Mouse (Mus musculus) neural tube, embryonic 15.5 days (tissue): ENCODE data around the gene Zfp865. TPM values are rescaled to one million over a fixed set of nuclear protein-coding genes. Genes with fewer than 3 reads are reported as not detected.
A peak's percentile ranks its signal among the peaks of the same experiment; 100 is the strongest.
"Not testable (repeated sequence)": the region's sequence is repeated elsewhere in the genome, so short reads cannot be mapped to it uniquely, and the experiment has no call there.

Source experiments
- ATAC-seq: fragments of 200-750 bp; cut with Nextera tagmentation; 2 replicates; pipeline ENCODE4 v1.8.0; 2017; ENCODE audit warnings: mild to moderate bottlenecking, moderate TSS enrichment, moderate library complexity; ENCODE audit not compliant: low FRiP score
- H3K27ac ChIP-seq: fragments of 300-500 bp; sonication (generic); replicated peaks from 2 replicates; pipeline ENCODE4 v1.5.1; 2015; ENCODE audit warnings: mild to moderate bottlenecking, inconsistent platforms
- H3K27me3 ChIP-seq: fragments of 300-500 bp; sonication (generic); replicated peaks from 2 replicates; pipeline ENCODE4 v1.6.1; 2015; ENCODE audit warnings: inconsistent platforms
- H3K36me3 ChIP-seq: fragments of 300-500 bp; sonication (generic); 2 replicates; pipeline ENCODE4 v1.6.1; 2015; ENCODE audit warnings: inconsistent platforms
- H3K4me1 ChIP-seq: fragments of 300-500 bp; sonication (generic); 2 replicates; pipeline ENCODE4 v1.6.1; 2015; ENCODE audit warnings: inconsistent platforms
- H3K4me2 ChIP-seq: fragments of 300-500 bp; sonication (generic); 2 replicates; pipeline ENCODE4 v1.6.1; 2015; ENCODE audit warnings: inconsistent platforms, mild to moderate bottlenecking, moderate library complexity
- H3K4me3 ChIP-seq: fragments of 300-500 bp; sonication (generic); replicated peaks from 2 replicates; pipeline ENCODE4 v1.5.1; 2015; ENCODE audit warnings: mild to moderate bottlenecking, inconsistent platforms
- H3K9ac ChIP-seq: fragments of 300-500 bp; sonication (generic); replicated peaks from 2 replicates; pipeline ENCODE4 v1.6.1; 2015; ENCODE audit warnings: mild to moderate bottlenecking, inconsistent platforms
- H3K9me3 ChIP-seq: fragments of 300-500 bp; sonication (generic); replicated peaks from 2 replicates; pipeline ENCODE4 v1.6.1; 2016; ENCODE audit warnings: inconsistent platforms
- WGBS: fragments of 180-500 bp; shearing (Covaris S2); methylation state at CpG from one replicate; pipeline ENCODE4 v1.1.7; 2015; ENCODE audit warnings: mixed read lengths; 5-methylcytosine and 5-hydroxymethylcytosine counted together
- polyA plus RNA-seq: library from polyadenylated mRNA; unstranded; fragments of >200 nt; fragmentation: Nextera tagmentation; extraction: Ambion mirVana; gene quantifications from 2 replicates; pipeline ENCODE4 v1.2.1, GENCODE M21; 2015

Gene Zfp865
- polyA plus RNA-seq, 1 experiment from 2014 or later: 7.0 TPM

DNA sequence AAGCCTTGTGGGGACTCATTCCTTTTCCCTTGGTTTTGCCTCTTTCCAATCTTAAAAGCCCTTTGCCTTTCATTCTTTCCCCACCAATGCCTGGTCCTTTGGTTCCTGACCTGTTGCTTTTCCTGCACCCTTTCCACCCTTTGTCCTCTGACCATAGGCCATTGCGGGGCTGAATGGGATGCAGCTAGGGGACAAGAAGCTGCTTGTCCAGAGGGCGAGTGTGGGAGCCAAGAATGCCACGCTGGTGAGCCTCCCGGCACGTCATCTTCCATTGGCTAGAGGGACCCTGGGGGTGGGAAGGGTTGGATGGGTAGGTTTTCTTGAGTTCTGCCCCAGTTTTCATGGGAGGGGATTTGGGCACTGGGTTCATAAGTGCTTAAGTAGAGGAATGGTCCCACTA, 54.8 kb downstream of the Zfp865 start:
- Histone ChIP-seq H3K9me3 (no peaks in the 10 kb centered on the region), H3K36me3 (peaks cover 82% of the 10 kb centered on the region), H3K4me3 (no peak overlapping the region), H3K27ac (no peak overlapping the region), H3K4me2 (no peak overlapping the region), H3K27me3 (no peaks in the 10 kb centered on the region), H3K9ac (no peak overlapping the region), H3K4me1 (no peaks in the 10 kb centered on the region)
- 96% methylated on average over 5 of the region's 5 CpGs for WGBS
- ATAC-seq: no peak

DNA sequence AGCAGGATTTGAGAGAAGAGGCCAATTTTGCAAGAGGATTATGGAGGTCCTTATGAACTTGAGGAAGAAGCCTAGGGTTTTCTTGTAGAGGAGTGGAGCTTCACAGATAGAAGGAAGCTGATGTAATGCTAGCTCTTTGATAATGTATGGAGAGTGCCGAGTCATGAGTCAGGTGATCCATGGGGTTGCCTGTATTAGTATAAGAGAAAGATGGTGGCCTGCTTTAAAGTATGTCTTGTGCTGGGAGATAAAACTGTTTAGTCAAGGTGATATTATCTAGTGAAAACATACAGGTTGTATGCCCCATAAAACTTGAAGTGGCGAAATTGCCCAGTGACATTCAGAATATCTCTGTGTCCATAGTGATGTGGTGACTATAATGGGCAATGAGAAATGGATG, 56.8 kb downstream of the Zfp865 start:
- H3K27ac ChIP-seq: no peak overlapping the region
- peaks cover 13% of the 10 kb centered on the region for H3K4me1 ChIP-seq
- no peaks in the 10 kb centered on the region for H3K9me3 ChIP-seq
- H3K27me3 ChIP-seq: no peaks in the 10 kb centered on the region
- peaks cover 63% of the 10 kb centered on the region for H3K36me3 ChIP-seq
- no peak overlapping the region for H3K9ac ChIP-seq
- H3K4me3 ChIP-seq: no peak overlapping the region
- ATAC-seq: no peak
- 87% methylated on average over 2 of the region's 2 CpGs for WGBS
- H3K4me2 ChIP-seq: no peak overlapping the region

DNA sequence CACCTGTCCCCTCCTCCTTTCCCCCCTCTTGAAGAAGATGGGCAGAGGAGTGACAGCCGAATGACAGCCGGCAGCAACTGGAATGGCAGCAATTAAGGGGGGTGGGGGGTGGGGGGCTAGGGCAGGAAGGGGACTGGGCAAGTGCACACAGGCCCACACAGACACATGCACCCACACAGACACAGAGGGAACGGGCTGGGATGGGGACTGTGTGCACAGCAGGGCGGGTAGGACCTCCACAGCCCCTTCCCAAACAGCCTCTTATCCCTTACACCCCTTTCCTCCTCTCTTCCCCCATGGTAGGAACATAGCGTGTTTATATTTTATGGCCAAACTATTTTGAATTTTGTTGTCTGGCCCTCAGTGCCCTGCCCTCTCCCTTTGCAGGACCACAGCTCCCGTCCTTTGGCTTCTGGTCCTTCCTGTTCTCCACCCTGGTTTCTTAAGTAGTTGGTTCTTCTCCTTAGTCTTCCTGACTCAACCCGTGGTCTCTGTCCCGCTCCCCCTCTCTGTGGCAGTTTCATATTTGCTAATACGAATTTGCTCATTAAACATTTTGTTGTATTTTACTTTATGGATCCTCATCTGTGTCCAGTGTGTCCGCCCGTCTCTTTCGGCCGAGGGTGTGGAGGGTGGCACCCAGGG, 59.3 kb downstream of the Zfp865 start:
- H3K27ac ChIP-seq: peak overlapping the region; percentile 88
- peak overlapping the region; percentile 96; the same call in 1 of the 2 replicates for H3K9ac ChIP-seq
- H3K4me1 ChIP-seq: peaks cover 30% of the 10 kb centered on the region
- WGBS: 51% methylated on average over 10 of the region's 13 CpGs
- H3K36me3 ChIP-seq: peaks cover 46% of the 10 kb centered on the region
- H3K4me2 ChIP-seq: peak overlapping the region; percentile 67
- peak overlapping the region; percentile 94 for H3K4me3 ChIP-seq
- H3K9me3 ChIP-seq, H3K27me3 ChIP-seq: not testable (repeated sequence)
- ATAC-seq: peak; percentile 48

DNA sequence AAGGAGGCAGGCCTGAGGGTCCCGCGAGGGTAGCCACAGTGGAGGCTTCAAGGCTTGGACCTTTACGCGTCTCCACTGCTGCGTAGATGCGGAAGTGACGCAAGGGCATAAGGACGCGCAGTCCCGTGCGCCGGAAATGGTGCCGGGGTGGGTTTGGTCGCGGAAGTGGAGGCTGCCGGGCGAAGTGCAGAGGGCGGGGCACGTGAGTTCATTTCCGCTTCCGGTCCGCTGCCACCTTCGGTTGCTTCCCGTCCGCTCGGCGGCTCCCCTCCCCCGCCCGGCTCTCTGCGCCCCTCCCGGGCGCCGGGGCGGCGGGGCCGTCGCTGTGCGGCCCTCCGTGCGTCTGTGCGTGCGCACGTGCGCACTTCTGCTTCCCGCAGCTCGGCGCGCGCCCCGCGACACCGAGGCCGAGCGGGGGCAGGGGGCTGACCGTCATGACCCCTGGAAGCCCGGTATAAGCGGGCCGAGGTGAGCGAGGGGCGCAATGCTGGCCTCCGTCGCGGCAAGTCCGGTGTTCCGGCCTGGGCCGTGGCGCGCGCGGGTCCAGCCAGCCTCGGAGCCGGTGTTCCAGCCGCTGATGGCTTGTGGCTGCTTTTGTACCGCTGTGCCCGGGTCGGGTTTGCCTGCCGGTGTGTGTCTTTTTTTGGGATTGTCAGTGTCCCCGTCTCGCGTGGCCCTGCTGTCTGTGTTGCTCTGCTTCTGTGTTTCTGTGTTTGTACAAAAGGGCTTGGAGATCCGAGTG, 60.0 kb downstream of the Zfp865 start, which contains the start of gene Epn1:
Gene Epn1 (plus strand): TSS at position 226 of the 742 bp plus-strand sequence.
- peak; percentile 96 for ATAC-seq
- WGBS: under 1% methylated on average over 78 of the region's 81 CpGs
- Histone ChIP-seq H3K27me3 (no peaks in the 10 kb centered on the region), H3K36me3 (peaks cover 39% of the 10 kb centered on the region), H3K4me2 (peak within 1 kb of the TSS; percentile 67), H3K4me3 (peak within 1 kb of the TSS; percentile 94), H3K9ac (peak within 1 kb of the TSS; percentile 96), H3K27ac (peak within 1 kb of the TSS; percentile 88), H3K9me3 (no peaks in the 10 kb centered on the region), H3K4me1 (peaks cover 32% of the 10 kb centered on the region)

DNA sequence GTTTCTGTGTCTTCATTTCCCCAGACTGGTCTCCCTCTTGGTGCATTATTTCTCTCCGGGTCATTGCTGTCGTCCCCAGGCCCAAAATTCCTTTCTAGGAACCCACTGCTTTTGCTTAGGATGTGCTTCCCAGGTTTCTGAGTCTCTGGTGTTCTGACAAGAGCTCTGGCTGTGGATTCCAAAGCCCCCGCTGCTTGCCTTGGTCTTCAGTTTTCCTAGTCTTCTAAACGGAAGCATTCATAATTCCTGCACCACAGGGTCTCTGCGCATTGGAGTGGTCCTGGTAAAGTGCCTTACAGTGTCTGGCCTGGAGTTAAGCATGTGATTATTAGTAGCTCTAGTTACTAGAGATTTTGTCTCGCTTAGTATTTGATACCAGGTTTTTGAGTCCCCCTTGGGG, 60.6 kb downstream of the Zfp865 start:
- 17% methylated on average over 6 of the region's 6 CpGs for WGBS
- Histone ChIP-seq H3K4me3 (peak overlapping the region; percentile 94), H3K9ac (peak overlapping the region; percentile 96), H3K4me2 (peak overlapping the region; percentile 67), H3K27ac (peak overlapping the region; percentile 88), H3K4me1 (peaks cover 37% of the 10 kb centered on the region), H3K9me3 (no peaks in the 10 kb centered on the region), H3K36me3 (peaks cover 39% of the 10 kb centered on the region), H3K27me3 (no peaks in the 10 kb centered on the region)
- no peak for ATAC-seq

DNA sequence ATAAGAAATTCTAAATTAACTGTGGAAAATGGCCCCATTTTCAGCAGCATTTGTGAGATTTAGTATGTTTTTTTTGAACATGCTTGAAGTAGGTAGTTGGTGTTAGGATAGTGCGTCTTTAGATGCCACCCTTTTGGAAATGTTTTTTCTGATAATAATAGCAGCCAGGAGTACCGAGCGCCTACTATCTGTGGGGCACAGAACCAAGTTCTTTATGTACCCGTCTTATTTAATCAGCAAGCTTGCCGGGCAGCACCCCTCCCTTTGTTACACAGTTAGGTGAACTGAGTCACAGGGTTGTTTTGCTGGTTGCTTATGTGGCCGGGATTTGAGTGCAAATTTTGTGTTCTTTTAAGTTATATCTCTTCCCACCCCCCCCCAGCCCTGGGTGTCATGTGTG, 61.1 kb downstream of the Zfp865 start:
- peaks cover 36% of the 10 kb centered on the region for H3K36me3 ChIP-seq
- H3K9ac ChIP-seq: peak overlapping the region; percentile 96
- H3K9me3 ChIP-seq: no peaks in the 10 kb centered on the region
- 80% methylated on average over 6 of the region's 6 CpGs for WGBS
- H3K4me3 ChIP-seq: peak overlapping the region; percentile 94
- H3K4me1 ChIP-seq: peaks cover 37% of the 10 kb centered on the region
- peak overlapping the region; percentile 67 for H3K4me2 ChIP-seq
- ATAC-seq: no peak
- H3K27ac ChIP-seq: 0 out of 2 replicates have a peak overlapping the region, but pooled peaks have one; percentile 88
- no peaks in the 10 kb centered on the region for H3K27me3 ChIP-seq

DNA sequence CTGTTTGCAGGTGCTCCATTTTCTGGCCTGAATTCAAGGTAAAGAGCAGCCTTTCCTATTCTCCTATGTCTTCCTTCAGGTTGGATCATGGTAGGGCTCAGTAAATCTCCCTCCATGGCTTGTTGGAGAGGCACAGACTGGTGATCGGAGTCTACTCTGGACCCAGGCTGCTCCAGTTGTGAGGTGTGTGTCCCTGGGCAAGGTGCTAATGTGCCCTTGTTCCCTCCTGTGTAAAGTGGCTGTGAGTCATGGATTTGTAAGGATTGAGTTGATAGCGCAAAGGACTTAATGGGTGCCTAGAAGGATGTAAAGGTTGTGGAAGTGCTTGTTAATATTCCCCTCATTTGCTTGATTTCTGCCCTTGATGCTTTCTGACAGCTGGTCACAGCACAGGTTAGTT, 61.8 kb downstream of the Zfp865 start:
- H3K9ac ChIP-seq: no peak overlapping the region

DNA sequence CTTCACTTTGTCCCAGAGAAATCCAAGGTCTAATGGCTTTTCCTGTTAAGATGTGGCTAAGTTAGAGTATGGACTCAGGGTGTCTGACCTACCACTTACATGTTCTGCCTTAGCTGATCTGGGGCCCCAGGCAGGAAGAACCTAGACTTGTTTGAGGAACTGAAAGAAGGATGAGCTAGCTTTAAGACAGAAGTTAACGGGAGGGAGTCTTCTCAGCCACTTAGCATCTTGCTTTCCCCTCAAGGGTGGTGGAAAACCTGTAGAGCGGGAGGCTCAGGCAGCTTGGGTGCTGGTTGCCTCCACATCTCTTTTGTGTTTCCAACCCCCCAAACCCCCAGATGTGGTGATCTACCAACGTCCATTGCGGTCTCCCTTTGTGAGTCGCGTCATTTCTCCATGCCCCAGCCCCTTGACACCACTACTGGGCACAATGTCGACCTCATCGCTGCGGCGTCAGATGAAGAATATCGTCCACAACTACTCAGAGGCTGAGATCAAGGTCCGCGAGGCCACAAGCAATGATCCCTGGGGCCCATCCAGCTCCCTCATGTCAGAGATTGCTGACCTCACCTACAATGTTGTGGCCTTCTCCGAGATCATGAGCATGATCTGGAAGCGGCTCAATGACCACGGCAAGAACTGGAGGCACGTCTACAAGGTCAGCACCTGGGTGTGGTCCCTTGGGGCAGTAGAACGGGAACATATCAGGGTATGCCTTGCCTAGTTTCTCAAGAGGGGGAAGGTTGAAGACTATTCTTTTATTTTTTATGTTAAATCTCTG, 63.3 kb downstream of the Zfp865 start:
- no peak overlapping the region for H3K4me2 ChIP-seq
- H3K4me3 ChIP-seq: no peak overlapping the region
- no peak for ATAC-seq
- 93% methylated on average over 18 of the region's 18 CpGs for WGBS
- peaks cover 49% of the 10 kb centered on the region for H3K4me1 ChIP-seq
- no peak overlapping the region for H3K27ac ChIP-seq
- H3K27me3 ChIP-seq: no peaks in the 10 kb centered on the region
- H3K9ac ChIP-seq: no peak overlapping the region
- no peaks in the 10 kb centered on the region for H3K9me3 ChIP-seq
- H3K36me3 ChIP-seq: peaks cover 14% of the 10 kb centered on the region

More for the DNA sequence above, 61.8 kb downstream of the Zfp865 start:
- no peaks in the 10 kb centered on the region for H3K27me3 ChIP-seq
- no peaks in the 10 kb centered on the region for H3K9me3 ChIP-seq
- peak overlapping the region; percentile 94; the same call in 1 of the 2 replicates for H3K4me3 ChIP-seq
- H3K36me3 ChIP-seq: peaks cover 29% of the 10 kb centered on the region
- H3K27ac ChIP-seq: no peak overlapping the region
- peak overlapping the region; percentile 67 for H3K4me2 ChIP-seq
- H3K4me1 ChIP-seq: peaks cover 38% of the 10 kb centered on the region
- WGBS: 94% methylated on average over 2 of the region's 2 CpGs
- no peak for ATAC-seq

DNA sequence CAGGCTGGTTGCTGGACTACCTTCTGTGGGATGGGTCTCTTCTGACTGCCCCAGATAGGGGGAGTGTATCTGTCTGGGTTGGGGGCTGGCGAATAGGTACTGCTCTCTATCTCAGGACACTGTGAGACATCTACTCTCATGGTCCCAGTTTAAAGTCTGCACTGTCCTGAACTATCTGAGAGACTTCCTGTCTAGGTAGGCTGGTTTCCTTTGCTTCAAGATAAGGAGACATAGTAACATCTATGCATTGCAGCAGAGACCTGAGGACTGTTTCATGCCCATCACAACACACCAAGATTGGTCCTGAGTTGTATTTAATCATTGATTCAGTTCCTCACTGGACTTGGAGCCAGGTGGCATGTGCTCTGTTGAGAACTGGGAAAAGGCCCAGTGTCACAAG, 65.3 kb downstream of the Zfp865 start:
- peaks cover 49% of the 10 kb centered on the region for H3K4me1 ChIP-seq
- no peak overlapping the region for H3K27ac ChIP-seq
- H3K27me3 ChIP-seq: no peaks in the 10 kb centered on the region
- no peak overlapping the region for H3K4me3 ChIP-seq
- no peak overlapping the region for H3K9ac ChIP-seq
- H3K36me3 ChIP-seq: peaks cover 15% of the 10 kb centered on the region; the same call in 1 of the 2 replicates
- no peak for ATAC-seq
- H3K4me2 ChIP-seq: no peak overlapping the region
- no peaks in the 10 kb centered on the region for H3K9me3 ChIP-seq
- WGBS: 100% methylated on average over 1 of the region's 1 CpGs
